Mouse (Mus musculus): ENCODE measurements at regions not wholly inside any gene's neighbourhood (a gene's known extent, or its start where the extent isn't known, plus 50 kb on each side); places are given as distances from the start of the nearest gene placed in this dataset.

DNA sequence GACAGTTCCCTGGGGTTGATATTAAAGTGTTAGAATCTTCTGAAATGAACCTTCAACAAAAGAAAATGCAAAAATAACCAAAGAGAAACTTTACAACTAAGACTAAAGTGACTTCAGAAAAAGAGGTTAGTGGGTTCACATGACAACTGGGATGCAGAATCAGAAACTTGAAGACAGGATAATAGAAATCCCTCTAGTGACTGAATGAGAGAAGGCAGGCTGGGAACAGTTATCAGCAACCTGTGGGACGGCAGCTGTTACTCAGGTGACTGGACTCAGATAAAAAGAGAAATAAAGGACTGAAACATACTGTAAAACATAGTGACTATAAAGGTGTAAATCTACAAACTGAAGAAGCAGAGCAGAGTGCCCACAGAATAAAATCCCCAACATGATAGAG lies 287.4 kb upstream of the Irx4 start:
- Histone ChIP-seq H3K9me3 (no peaks in the 10 kb centered on the region), H3K4me3 (replicated peaks) (no peak overlapping the region), H3K27ac (no peak overlapping the region), H3K4me1 (replicated peaks) (no peaks in the 10 kb centered on the region), H3K9ac (no peak overlapping the region), H3K27me3 (replicated peaks) (no peaks in the 10 kb centered on the region), H3K4me2 (replicated peaks) (no peak overlapping the region), H3K36me3 (no peaks in the 10 kb centered on the region)
- 27% methylated on average over 1 of the region's 1 CpGs for whole genome bisulfite sequencing
- ATAC-seq: no peak

DNA sequence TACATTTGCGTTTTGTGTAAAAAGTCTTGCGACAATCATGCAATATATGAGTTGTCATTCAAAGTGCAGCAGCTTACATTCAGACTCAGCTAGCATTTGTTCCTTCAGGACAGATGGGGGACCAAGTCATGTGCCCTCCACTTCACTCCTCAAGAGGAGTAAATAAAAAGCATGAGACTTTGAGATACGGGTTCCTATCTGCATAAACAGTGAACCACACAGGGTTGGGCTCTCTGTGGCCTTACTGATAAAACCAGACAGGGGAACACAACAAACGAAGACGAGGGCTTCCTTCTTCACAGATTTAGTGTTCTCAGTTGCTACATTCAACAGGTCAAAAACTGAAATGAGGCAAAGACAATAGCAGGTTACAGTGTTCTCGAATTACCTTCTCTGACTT lies 283.1 kb upstream of the Irx4 start:
- no peak overlapping the region for H3K4me2 ChIP-seq (replicated peaks)
- ATAC-seq: no peak
- no peak overlapping the region for H3K9ac ChIP-seq
- no peak overlapping the region for H3K27ac ChIP-seq
- whole genome bisulfite sequencing: 68% methylated on average over 6 of the region's 6 CpGs
- H3K9me3 ChIP-seq: no peaks in the 10 kb centered on the region
- no peaks in the 10 kb centered on the region for H3K36me3 ChIP-seq
- no peaks in the 10 kb centered on the region for H3K27me3 ChIP-seq (replicated peaks)
- H3K4me1 ChIP-seq (replicated peaks): no peaks in the 10 kb centered on the region
- no peak overlapping the region for H3K4me3 ChIP-seq (replicated peaks)

DNA sequence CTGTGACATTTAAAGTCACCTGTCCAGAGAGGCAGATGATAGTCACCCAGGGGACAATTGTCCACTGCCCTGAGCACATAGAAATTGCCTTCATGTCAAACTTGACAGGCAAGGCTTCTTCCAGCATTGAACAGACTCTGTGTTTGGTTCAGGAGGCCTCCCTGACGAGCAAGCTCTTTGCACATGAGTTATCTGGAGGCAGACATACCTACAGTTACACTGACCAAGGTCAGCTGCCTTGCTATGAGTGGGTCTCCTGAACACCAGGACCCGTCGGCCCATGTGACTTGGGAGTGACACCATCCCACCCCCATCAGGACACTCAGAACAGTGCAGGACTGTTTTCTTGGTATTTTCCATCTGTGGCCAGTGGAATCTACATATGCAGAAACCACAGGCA lies 282.3 kb upstream of the Irx4 start:
- no peaks in the 10 kb centered on the region for H3K27me3 ChIP-seq (replicated peaks)
- no peak overlapping the region for H3K9ac ChIP-seq
- no peak overlapping the region for H3K4me3 ChIP-seq (replicated peaks)
- no peaks in the 10 kb centered on the region for H3K9me3 ChIP-seq
- no peaks in the 10 kb centered on the region for H3K4me1 ChIP-seq (replicated peaks)
- no peak overlapping the region for H3K27ac ChIP-seq
- 81% methylated on average over 3 of the region's 3 CpGs for WGBS
- ATAC-seq: no peak
- no peak overlapping the region for H3K4me2 ChIP-seq (replicated peaks)
- H3K36me3 ChIP-seq: no peaks in the 10 kb centered on the region

DNA sequence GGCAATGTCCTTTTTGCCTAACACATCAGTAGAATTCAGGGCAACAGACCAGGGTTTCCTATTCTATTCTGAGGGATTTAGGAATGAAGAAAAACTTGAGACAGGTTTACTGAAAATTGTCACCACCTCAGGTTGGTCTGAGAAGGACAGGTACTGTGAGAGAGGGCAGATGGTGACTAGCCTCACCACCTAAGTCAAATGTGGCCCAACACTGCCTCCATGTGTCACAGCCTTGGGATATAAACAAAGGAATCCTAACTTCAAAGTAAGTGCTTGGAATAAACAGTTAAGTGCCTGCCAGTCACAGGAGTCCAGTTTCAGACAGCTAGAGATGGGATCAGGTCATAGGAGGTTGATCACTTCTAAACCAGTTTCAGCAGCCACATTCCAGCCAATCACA lies 281.3 kb upstream of the Irx4 start:
- no peak overlapping the region for H3K9ac ChIP-seq
- no peak overlapping the region for H3K4me3 ChIP-seq (replicated peaks)
- no peaks in the 10 kb centered on the region for H3K36me3 ChIP-seq
- H3K4me2 ChIP-seq (replicated peaks): no peak overlapping the region
- no peaks in the 10 kb centered on the region for H3K9me3 ChIP-seq
- H3K4me1 ChIP-seq (replicated peaks): no peaks in the 10 kb centered on the region
- H3K27ac ChIP-seq: no peak overlapping the region
- no peak for ATAC-seq
- H3K27me3 ChIP-seq (replicated peaks): no peaks in the 10 kb centered on the region

DNA sequence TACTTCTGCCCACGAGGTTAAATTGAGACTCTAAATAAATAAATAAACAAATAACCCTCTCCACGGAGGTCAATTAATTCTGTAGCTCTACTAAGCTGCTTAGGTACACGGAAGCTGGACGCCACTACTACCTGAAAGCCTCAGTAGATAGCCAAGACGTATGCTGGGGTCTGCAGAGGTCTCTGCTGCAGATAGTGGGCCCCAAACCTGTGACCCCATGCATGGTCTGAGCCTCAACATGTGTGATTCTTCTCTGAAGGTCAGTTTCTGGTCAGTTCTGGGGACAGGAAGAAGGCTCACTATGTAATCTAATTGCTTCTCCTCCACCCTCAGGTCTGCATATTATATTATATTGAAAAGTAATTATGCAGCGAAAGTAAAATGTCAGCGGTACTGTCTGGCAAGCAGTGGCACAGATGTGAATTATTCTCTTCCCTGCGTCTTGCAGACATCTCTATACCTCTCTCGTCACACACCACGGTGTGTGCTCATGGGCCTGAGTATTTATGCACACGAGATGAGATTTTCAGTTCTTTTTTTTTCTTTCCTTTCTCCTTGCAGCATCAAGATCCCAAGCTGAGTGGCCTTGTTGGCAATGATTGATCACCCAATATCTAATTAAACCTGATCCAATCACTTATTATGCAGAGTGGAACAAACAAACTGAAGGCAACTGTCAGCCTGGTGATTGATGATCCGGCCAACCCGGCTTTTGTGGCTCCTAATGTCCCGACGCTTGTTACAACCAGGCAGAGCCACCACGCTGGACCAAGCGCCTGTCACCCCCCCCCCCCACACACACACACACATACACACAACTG lies 267.5 kb upstream of the Irx4 start:
- H3K9ac ChIP-seq: no peak overlapping the region
- 57% methylated on average over 17 of the region's 17 CpGs for WGBS

DNA sequence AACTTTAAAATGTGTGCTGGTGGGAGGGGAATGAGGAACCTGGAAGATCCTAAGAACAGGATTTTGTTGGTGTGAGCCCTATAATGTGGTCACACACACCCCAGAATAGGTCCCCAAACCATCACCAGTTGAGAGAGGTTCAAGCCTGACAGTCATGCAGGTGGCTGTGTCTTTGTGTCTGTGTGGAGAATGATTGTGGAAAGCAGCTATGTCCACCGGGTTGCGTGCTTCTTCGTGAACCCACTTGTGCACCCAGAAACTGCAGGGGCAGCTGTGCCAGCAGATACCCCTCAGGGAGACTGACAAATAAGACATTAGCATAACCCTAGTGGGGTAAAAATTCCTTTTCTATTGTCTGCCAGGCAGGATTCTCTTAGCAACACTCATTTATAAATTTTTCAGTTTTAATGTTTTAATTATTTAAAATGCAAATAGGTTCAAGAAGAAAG lies 266.8 kb upstream of the Irx4 start:
- Histone ChIP-seq H3K4me3 (replicated peaks) (no peak overlapping the region), H3K9me3 (no peaks in the 10 kb centered on the region), H3K27ac (no peak overlapping the region), H3K9ac (no peak overlapping the region), H3K27me3 (replicated peaks) (no peaks in the 10 kb centered on the region), H3K4me2 (replicated peaks) (no peak overlapping the region), H3K36me3 (no peaks in the 10 kb centered on the region), H3K4me1 (replicated peaks) (no peaks in the 10 kb centered on the region)
- ATAC-seq: no peak
- WGBS: 79% methylated on average over 3 of the region's 3 CpGs

More for the DNA sequence above, 267.5 kb upstream of the Irx4 start:
- H3K36me3 ChIP-seq: no peaks in the 10 kb centered on the region
- ATAC-seq: no peak
- H3K27ac ChIP-seq: no peak overlapping the region
- H3K4me2 ChIP-seq (replicated peaks): no peak overlapping the region
- no peak overlapping the region for H3K4me3 ChIP-seq (replicated peaks)
- H3K27me3 ChIP-seq (replicated peaks): no peaks in the 10 kb centered on the region
- H3K4me1 ChIP-seq (replicated peaks): no peaks in the 10 kb centered on the region
- H3K9me3 ChIP-seq: no peaks in the 10 kb centered on the region

GRCm38 (mm10) chr13:72994538-72994937 lies 265.7 kb upstream of the Irx4 start:
- no peak overlapping the region for H3K27ac ChIP-seq
- no peak overlapping the region for H3K4me2 ChIP-seq (replicated peaks)
- no peaks in the 10 kb centered on the region for H3K9me3 ChIP-seq
- no peaks in the 10 kb centered on the region for H3K4me1 ChIP-seq (replicated peaks)
- no peak overlapping the region for H3K4me3 ChIP-seq (replicated peaks)
- ATAC-seq: no peak
- no peaks in the 10 kb centered on the region for H3K27me3 ChIP-seq (replicated peaks)
- H3K36me3 ChIP-seq: no peaks in the 10 kb centered on the region
- H3K9ac ChIP-seq: no peak overlapping the region

GRCm38 (mm10) chr13:73008856-73009546 lies 251.3 kb upstream of the Irx4 start:
- Histone ChIP-seq H3K27me3 (replicated peaks) (0 out of 2 replicates have a peak, but pooled peaks cover 3% of the 10 kb centered on the region), H3K4me2 (replicated peaks) (peak overlapping the region; percentile 9; the same call in 1 of the 2 replicates), H3K9ac (no peak overlapping the region), H3K36me3 (no peaks in the 10 kb centered on the region), H3K4me3 (replicated peaks) (no peak overlapping the region), H3K27ac (no peak overlapping the region), H3K9me3 (no peaks in the 10 kb centered on the region), H3K4me1 (replicated peaks) (0 out of 2 replicates have a peak, but pooled peaks cover 3% of the 10 kb centered on the region)
- WGBS: 41% methylated on average over 22 of the region's 22 CpGs
- ATAC-seq: no peak

DNA sequence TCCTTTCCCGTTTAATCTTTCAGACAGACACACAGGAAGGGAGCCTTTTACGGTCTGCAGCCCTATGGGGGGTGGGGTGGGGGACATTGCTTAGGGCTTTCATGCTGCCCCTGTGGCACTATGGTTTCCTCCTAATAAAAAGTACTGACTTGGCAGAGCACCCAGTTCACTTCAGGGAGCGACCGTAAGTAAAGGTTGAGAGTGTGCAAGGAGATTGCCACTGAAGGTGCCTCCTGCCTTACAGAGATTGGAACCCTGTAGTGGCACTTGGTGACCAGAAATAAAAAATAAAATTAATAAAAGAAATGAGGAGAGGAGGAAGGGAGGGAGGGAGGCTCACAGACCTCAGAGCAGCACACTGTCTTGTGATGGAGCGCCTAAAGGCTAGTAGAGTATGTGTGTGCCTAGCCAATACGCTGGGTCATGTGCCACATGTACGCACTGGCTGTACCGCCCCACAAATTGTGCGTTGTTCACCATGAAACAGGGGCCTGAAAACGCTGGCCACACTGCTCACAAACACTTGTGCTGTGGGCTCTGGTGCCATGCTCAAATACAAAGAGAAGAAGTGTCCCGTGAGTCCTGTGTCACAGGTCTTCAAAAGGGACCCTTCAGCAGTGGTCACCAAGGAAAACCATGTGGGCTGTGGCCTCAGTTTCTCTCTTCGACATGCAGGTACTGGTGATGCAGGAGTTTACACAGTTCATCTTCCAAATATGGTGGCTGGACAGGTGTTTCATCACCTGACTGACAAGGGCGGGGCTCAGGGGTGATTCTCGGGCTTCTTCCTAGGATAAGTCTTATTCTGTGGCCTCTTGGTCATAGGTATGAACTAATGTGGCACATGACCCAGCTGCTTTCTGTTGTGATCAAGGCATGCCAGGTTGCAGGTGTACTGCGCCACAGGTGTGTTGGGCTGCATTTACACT lies 250.5 kb upstream of the Irx4 start:
- H3K4me2 ChIP-seq (replicated peaks): peak overlapping the region; percentile 9; the same call in 1 of the 2 replicates
- no peak overlapping the region for H3K27ac ChIP-seq
- 0 out of 2 replicates have a peak, but pooled peaks cover 3% of the 10 kb centered on the region for H3K4me1 ChIP-seq (replicated peaks)
- no peak for ATAC-seq
- H3K4me3 ChIP-seq (replicated peaks): no peak overlapping the region
- 0 out of 2 replicates have a peak, but pooled peaks cover 3% of the 10 kb centered on the region for H3K27me3 ChIP-seq (replicated peaks)
- no peaks in the 10 kb centered on the region for H3K36me3 ChIP-seq
- H3K9me3 ChIP-seq: no peaks in the 10 kb centered on the region
- H3K9ac ChIP-seq: no peak overlapping the region
- 76% methylated on average over 15 of the region's 15 CpGs for WGBS

- no peak overlapping the region for H3K4me3 ChIP-seq (replicated peaks)
- H3K36me3 ChIP-seq: no peaks in the 10 kb centered on the region
- WGBS: 90% methylated on average over 10 of the region's 10 CpGs
- H3K4me1 ChIP-seq (replicated peaks): no peaks in the 10 kb centered on the region
- H3K9ac ChIP-seq: no peak overlapping the region
- no peaks in the 10 kb centered on the region for H3K27me3 ChIP-seq (replicated peaks)
- ATAC-seq: no peak
- no peak overlapping the region for H3K27ac ChIP-seq
- H3K9me3 ChIP-seq: no peaks in the 10 kb centered on the region
- no peak overlapping the region for H3K4me2 ChIP-seq (replicated peaks)
Observed at GRCm38 (mm10) chr13:73019181-73019580, 241.1 kb upstream of the Irx4 start.

- ATAC-seq: no peak
- Histone ChIP-seq H3K9ac (no peak overlapping the region), H3K4me3 (replicated peaks) (no peak overlapping the region), H3K9me3 (no peaks in the 10 kb centered on the region), H3K4me1 (replicated peaks) (no peaks in the 10 kb centered on the region), H3K4me2 (replicated peaks) (no peak overlapping the region), H3K27me3 (replicated peaks) (no peaks in the 10 kb centered on the region), H3K36me3 (no peaks in the 10 kb centered on the region), H3K27ac (no peak overlapping the region)
- WGBS: 63% methylated on average over 3 of the region's 3 CpGs
Observed at GRCm38 (mm10) chr13:73031217-73031616, 229.1 kb upstream of the Irx4 start.

DNA sequence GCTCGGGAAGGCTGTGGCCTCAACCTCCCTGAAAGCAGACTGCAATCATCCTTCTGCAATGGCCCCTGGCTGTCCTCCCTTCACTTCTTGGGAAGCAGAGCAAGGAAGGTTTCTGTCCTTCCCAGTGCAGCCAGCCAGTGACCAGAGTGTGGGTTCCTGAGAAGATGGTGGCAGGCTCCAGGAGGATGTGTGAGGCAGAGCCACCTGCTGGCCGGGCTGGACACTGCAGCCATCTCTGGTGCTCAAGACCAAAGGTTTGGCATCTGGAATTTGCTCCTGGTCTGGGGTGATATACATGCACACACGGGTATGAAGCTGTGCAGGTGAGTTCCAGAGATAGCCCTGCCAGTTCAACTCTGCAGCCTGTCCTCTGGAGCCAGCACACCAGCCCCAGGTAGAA lies 227.2 kb upstream of the Irx4 start:
- no peaks in the 10 kb centered on the region for H3K9me3 ChIP-seq
- ATAC-seq: no peak
- H3K27me3 ChIP-seq (replicated peaks): no peaks in the 10 kb centered on the region
- no peak overlapping the region for H3K9ac ChIP-seq
- no peak overlapping the region for H3K27ac ChIP-seq
- WGBS: 32% methylated on average over 3 of the region's 3 CpGs
- no peaks in the 10 kb centered on the region for H3K4me1 ChIP-seq (replicated peaks)
- H3K4me3 ChIP-seq (replicated peaks): no peak overlapping the region
- H3K36me3 ChIP-seq: no peaks in the 10 kb centered on the region
- H3K4me2 ChIP-seq (replicated peaks): no peak overlapping the region

All from intestine, embryonic 15.5 days (tissue).